Mouse (Mus musculus) spleen, adult 2 months (tissue): Measurements from ENCODE around the gene Rgs11. TPM values are rescaled to one million over a fixed set of nuclear protein-coding genes. Genes with fewer than 3 reads are reported as not detected.

Experiments
- DNase-seq, 2 experiments: peaks; one replicate each; pipeline versions ENCODE4 v3.0.0 to v3.0.0-alpha.2; 2012 to 2021; ENCODE audit warnings: low spot score in 2 of 2, low read depth in 1 of 2
- H3K27ac ChIP-seq: fragments of 200-500 bp; 2 replicates; pipeline ENCODE4 v1.5.1; 2012; ENCODE audit warnings: low read length, inconsistent platforms; ENCODE audit not compliant: insufficient read depth
- H3K27me3 ChIP-seq: fragments of 200-500 bp; 2 replicates; pipeline ENCODE4 v1.6.1; 2012; ENCODE audit warnings: mild to moderate bottlenecking, moderate library complexity, low read length, inconsistent platforms; ENCODE audit not compliant: control insufficient read depth, insufficient read depth
- H3K36me3 ChIP-seq: fragments of 200-500 bp; 2 replicates; pipeline ENCODE4 v1.6.1; 2012; ENCODE audit warnings: mild to moderate bottlenecking, low read length, inconsistent platforms; ENCODE audit not compliant: control insufficient read depth, insufficient read depth
- H3K4me1 ChIP-seq: fragments of 200-500 bp; 2 replicates; pipeline ENCODE4 v1.6.1; 2011; ENCODE audit warnings: inconsistent platforms; ENCODE audit not compliant: control insufficient read depth, insufficient read depth, insufficient read length
- H3K4me3 ChIP-seq: fragments of 200-500 bp; 2 replicates; pipeline ENCODE4 v1.5.1; 2011; ENCODE audit warnings: mild to moderate bottlenecking, inconsistent platforms; ENCODE audit not compliant: insufficient read depth, insufficient read length; ENCODE audit errors: extremely low read depth
- CTCF ChIP-seq: fragments of 200-500 bp; IDR thresholded peaks from 2 replicates; pipeline ENCODE4 v1.5.1; 2011; ENCODE audit warnings: mild to moderate bottlenecking, inconsistent platforms; ENCODE audit not compliant: insufficient read depth, insufficient read length, insufficient replicate concordance; ENCODE audit errors: extremely low read depth
- POLR2A ChIP-seq: fragments of 200-500 bp; IDR thresholded peaks from 2 replicates; pipeline ENCODE4 v1.6.1; 2011; ENCODE audit warnings: low read depth, low read length, inconsistent platforms
- WGBS: fragments of 180-500 bp; shearing (Covaris S2); methylation state at CpG from one replicate; pipeline ENCODE4 v1.1.7; 2018; 5-methylcytosine and 5-hydroxymethylcytosine counted together
- polyA plus RNA-seq: library from polyadenylated mRNA; depleted of rRNA; stranded (reverse); fragments of >200 nt; gene quantifications from 2 replicates; pipeline ENCODE4 v1.2.3, GENCODE M21; 2012

Rgs11 gene
- polyA plus RNA-seq, 1 experiment: 11.5 TPM

GRCm38 (mm10) chr17:26203321-26203811 lies 615 bp downstream of the Rgs11 start:
- 1% methylated on average over 30 of the region's 30 CpGs for WGBS
- Histone ChIP-seq H3K36me3 (no peaks in the 10 kb centered on the region), H3K27ac (no peak overlapping the region), H3K4me1 (peaks cover 4% of the 10 kb centered on the region; the same call in 1 of the 2 replicates), H3K4me3 (peak overlapping the region; percentile 60), H3K27me3 (peaks cover 11% of the 10 kb centered on the region; the same call in 1 of the 2 replicates)
- peak in 1 of 2 experiments; percentile 11 for DNase-seq
- TF ChIP-seq POLR2A (no peak), CTCF (no peak)

DNA sequence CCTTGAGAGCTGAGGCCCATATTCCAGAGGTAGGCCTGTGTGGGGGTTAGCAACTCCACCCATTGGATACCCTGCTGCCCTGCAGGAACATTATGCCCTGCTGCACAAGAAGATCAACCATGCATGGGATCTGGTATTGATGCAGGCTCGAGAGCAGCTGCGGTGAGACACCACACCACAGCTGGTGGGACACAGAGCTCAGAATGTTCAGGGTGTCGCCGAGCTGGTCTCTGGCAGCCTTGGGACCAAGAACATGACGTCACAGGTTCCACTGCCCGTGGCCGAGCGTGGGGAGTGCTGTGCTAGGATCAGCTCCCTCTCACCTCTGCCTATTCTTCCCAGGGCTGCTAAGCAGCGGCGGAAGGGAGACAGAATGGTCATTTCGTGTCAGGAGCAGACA lies 2.0 kb downstream of the Rgs11 start:
- peaks cover 11% of the 10 kb centered on the region; the same call in 1 of the 2 replicates for H3K27me3 ChIP-seq
- no peaks in the 10 kb centered on the region for H3K36me3 ChIP-seq
- TF ChIP-seq CTCF: no peak
- TF ChIP-seq POLR2A: no peak
- peaks cover 4% of the 10 kb centered on the region; the same call in 1 of the 2 replicates for H3K4me1 ChIP-seq
- DNase-seq: no peak
- H3K4me3 ChIP-seq: no peak overlapping the region
- 60% methylated on average over 11 of the region's 11 CpGs for WGBS
- no peak overlapping the region for H3K27ac ChIP-seq

GRCm38 (mm10) chr17:26206392-26206791 lies 3.6 kb downstream of the Rgs11 start:
- peaks cover 4% of the 10 kb centered on the region; the same call in 1 of the 2 replicates for H3K4me1 ChIP-seq
- TF ChIP-seq CTCF (no peak), POLR2A (no peak)
- no peak overlapping the region for H3K27ac ChIP-seq
- no peak for DNase-seq
- H3K4me3 ChIP-seq: no peak overlapping the region
- H3K27me3 ChIP-seq: peaks cover 5% of the 10 kb centered on the region; the same call in 1 of the 2 replicates
- WGBS: 59% methylated on average over 1 of the region's 1 CpGs
- no peaks in the 10 kb centered on the region for H3K36me3 ChIP-seq

GRCm38 (mm10) chr17:26207686-26208085 lies 4.9 kb downstream of the Rgs11 start, which contains the start of gene Arhgdig:
Arhgdig (minus strand) TSS chr17:26207786.
- WGBS: 89% methylated on average over 12 of the region's 12 CpGs
- TF ChIP-seq POLR2A (no peak), CTCF (no peak)

GRCm38 (mm10) chr17:26212241-26212640 lies 9.5 kb downstream of the Rgs11 start:
- no peak for TF ChIP-seq POLR2A
- no peak for TF ChIP-seq CTCF
- H3K36me3 ChIP-seq: no peaks in the 10 kb centered on the region
- H3K4me1 ChIP-seq: no peaks in the 10 kb centered on the region
- no peak overlapping the region for H3K27ac ChIP-seq
- no peak for DNase-seq
- H3K27me3 ChIP-seq: no peaks in the 10 kb centered on the region
- H3K4me3 ChIP-seq: no peak overlapping the region
- WGBS: 90% methylated on average over 7 of the region's 7 CpGs

More at GRCm38 (mm10) chr17:26207686-26208085, 4.9 kb downstream of the Rgs11 start, which contains the start of gene Arhgdig:
- no peak within 1 kb of the TSS for H3K4me3 ChIP-seq
- peaks cover 5% of the 10 kb centered on the region; the same call in 1 of the 2 replicates for H3K27me3 ChIP-seq
- DNase-seq: no peak
- H3K4me1 ChIP-seq: peaks cover 3% of the 10 kb centered on the region; the same call in 1 of the 2 replicates
- H3K27ac ChIP-seq: no peak within 1 kb of the TSS
- no peaks in the 10 kb centered on the region for H3K36me3 ChIP-seq

DNA sequence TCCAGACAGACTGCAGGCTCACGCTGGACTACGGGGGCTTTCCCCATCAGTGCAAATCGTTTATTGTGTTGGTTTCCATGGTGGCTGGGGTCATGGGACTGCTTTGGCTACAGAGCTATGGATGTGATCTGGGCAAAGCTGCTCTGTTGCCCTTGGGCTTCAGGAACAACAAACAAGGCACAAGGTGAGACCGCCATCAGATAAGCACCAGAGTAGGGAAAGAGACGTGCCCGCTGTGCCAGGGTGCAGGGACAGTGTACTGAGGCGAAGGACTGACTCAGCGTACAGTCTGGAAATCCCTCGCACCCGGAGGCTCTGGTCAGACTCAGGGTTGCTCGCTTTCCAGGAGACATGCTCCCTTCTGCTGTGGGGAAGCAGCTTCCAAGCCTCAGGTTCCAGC lies 9.9 kb downstream of the Rgs11 start:
- H3K4me3 ChIP-seq: no peak overlapping the region
- no peaks in the 10 kb centered on the region for H3K36me3 ChIP-seq
- WGBS: 90% methylated on average over 11 of the region's 11 CpGs

GRCm38 (mm10) chr17:26221508-26221907 lies 18.8 kb downstream of the Rgs11 start:
- WGBS: 90% methylated on average over 2 of the region's 2 CpGs
- no peaks in the 10 kb centered on the region for H3K27me3 ChIP-seq
- H3K36me3 ChIP-seq: no peaks in the 10 kb centered on the region
- no peaks in the 10 kb centered on the region for H3K4me1 ChIP-seq
- no peak overlapping the region for H3K27ac ChIP-seq
- DNase-seq: no peak
- H3K4me3 ChIP-seq: no peak overlapping the region
- TF ChIP-seq CTCF (no peak), POLR2A (no peak)

More for the DNA sequence above, 9.9 kb downstream of the Rgs11 start:
- H3K27me3 ChIP-seq: no peaks in the 10 kb centered on the region
- H3K27ac ChIP-seq: no peak overlapping the region
- DNase-seq: no peak
- no peaks in the 10 kb centered on the region for H3K4me1 ChIP-seq
- TF ChIP-seq POLR2A: no peak
- TF ChIP-seq CTCF: no peak
